Mouse (Mus musculus): ENCODE data around the gene Rhbdd1. TPM values are rescaled to one million over a fixed set of nuclear protein-coding genes. Genes with fewer than 3 reads are reported as not detected.

Rhbdd1 gene
- total RNA-seq, 2 experiments from 2014 or later = 8.2 to 8.3 TPM

DNA sequence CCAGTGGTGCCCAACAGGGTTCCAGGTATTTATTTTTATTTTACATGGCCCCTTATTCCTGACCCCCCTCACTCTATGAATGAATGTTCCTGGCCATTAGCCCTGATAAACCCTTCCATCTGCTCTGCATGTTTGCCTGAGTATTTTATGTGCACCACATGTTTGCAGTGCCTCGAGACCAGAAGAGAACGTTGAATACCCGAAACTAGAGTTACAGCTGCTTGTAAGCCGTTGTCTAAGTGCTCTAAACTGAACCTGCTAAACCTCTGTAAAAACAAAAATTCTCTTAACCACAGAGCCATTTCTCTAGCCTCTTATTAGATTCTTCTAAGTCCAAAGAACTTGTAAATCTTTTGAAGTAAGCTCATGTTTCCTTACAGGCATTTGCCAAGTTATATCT lies 45.0 kb downstream of the Rhbdd1 start:
- DNase-seq (ENCODE audit: low spot score in 2 of 2) = no peak

DNA sequence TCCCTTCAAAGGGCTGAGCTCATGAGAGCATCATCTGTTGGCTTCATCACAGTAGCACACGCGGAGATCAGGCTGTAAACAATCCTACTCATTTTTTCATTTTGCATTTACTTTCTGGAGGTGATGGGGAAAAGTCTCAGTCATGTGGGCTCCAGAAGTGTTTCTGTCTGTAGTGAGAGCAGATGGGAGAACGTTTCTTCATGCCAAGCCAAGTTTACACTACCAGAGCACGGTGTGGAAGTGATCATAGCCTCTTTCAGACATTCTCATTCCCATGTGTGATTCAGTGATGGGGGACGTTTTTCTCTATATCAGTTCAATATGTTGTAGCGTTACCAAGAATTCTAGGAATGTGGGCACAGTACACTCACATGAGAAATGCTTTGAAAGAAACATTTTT lies 45.9 kb downstream of the Rhbdd1 start:
- peak; percentile 4 to 25 for DNase-seq (ENCODE audit: low spot score in 2 of 2)

DNA sequence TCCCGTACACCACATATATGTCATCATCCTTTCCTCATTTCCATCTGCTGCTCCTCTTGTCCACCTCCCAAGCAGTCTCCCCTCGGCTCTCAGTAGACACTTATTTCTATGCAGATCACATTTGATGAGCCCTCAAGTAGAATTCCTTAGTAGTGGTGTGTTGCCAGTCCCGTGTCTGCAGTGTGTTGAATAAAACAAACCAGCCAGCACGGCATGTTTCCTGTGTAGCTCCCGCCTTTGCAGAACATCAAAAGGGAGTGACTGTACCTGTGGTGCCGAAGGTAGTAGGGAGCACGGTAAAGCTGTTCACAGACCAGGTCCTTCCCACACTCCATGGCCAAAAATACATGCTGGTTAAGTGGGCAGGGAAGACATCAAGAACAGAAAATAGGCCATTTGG lies 47.8 kb downstream of the Rhbdd1 start:
- DNase-seq (ENCODE audit: low spot score in 2 of 2) = no peak

DNA sequence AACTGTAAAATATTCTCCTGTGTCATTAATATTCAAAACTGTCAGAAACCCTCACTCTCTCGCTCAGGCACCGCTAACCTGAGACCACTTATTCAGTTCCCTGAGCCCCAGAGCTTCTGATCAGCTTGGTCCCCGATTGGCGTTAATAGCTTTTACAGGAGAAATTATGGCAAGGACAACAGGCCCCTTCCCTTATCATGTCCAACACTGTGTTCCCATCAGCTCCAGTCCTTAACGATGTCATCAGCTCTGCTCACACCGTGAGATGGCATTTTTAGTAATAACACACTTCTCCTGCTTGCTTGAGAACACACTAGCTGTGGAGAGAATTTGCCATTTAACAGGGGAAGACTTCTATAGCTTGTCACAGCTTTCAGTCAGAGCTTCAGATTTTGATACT lies 48.2 kb downstream of the Rhbdd1 start:
- no peak for DNase-seq (ENCODE audit: low spot score in 2 of 2)

DNA sequence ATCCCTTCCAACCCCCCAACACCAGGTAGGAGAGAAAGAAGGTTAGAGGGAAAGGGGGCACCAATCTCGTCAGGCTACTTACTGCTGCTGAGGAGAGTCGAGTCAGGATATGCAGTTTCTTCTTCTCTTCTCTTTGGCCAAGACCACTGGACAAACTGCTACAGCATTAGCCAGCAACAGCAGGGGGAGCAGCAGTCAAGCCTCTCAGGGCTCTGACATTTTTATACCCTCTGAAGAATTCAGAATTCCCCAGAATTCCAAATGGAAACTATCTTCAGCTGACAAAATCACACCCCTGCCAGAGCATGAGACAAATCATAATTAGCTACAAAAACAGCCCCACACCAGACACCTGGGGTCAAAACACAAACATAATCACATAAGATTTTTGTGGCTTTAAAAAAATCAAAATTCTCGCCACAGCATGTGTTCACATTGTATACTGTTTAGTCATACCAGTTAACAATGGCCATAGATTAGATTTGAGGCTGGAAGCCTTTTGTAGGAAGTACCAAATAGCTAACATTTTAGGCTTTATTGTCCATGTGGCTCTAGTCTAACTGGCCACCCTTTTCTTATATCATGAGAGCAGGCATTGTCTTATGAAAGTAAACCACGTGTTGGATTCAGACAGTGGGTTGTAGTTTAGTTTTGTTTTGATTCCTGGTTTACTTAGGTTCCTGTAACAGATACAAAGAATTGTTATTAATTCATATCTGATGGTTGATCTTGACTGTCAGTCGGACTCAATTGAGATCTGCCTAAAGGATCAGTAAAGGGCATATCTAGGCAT lies 55.6 kb downstream of the Rhbdd1 start:
- DNase-seq (ENCODE audit: low spot score in 2 of 2) = no peak

DNA sequence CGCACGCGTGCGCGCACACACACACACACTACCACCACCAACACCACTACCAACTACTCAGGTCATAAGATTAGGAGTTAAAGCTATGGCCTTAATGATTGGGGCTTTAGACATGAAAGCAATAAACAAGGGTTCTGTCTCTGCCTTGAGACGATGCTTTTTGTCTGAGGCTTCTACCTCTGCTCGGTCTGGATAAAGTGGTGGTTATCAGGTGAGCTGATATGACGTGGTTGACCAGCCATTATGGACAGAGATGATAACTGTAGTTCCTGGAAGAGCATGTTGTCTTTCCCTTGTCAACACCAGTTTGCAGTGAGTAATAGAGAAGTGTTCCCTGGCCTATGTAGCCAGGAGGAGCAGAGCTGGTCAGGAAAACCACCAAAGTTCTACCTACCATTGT lies 57.7 kb downstream of the Rhbdd1 start:
- DNase-seq (ENCODE audit: low spot score in 2 of 2) = no peak

DNA sequence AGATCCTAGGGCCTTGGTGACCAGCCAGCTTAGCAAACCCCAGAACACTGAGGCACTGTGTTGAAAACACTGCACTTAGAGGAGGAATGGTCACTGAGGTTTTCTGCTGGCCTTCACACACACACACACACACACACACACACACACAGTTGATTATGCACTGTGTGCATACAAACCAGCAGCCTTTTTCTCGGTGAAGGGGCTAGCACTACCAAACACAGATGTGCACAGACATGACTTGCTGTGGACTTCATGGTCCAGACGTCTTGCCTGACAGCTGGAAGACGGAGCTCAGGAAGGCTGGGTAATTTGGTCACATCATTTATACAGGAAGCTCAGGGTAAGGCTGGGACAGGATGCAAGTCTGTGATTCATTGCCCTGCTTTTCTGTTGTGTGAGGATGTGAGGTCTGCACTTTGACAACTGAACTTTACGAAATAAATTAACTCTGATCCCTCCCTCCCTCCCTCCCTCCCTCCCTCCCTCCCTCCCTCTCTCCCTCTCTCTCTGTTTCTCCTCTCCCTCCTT lies 58.6 kb downstream of the Rhbdd1 start:
- DNase-seq (ENCODE audit: low spot score in 2 of 2) = no peak

DNA sequence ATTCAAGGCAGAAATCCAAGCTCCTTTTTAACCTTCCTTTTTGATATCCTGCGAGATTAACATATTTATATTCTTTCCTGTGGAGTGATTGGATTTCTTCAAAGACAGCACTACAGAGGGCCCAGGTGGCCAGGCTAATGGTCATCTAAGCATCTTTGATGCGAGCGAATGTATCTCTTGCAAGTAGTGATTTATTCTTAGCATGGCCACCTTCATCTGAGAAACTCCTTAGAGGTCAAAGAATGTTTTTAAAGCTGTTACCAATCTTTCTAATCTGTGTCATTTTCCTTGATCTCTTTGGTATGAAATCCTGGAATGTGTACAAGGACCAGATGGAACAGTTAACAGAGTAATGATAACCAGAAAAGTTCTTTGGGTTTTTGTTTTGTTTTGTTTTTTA lies 59.2 kb downstream of the Rhbdd1 start:
- no peak for DNase-seq (ENCODE audit: low spot score in 2 of 2)

DNA sequence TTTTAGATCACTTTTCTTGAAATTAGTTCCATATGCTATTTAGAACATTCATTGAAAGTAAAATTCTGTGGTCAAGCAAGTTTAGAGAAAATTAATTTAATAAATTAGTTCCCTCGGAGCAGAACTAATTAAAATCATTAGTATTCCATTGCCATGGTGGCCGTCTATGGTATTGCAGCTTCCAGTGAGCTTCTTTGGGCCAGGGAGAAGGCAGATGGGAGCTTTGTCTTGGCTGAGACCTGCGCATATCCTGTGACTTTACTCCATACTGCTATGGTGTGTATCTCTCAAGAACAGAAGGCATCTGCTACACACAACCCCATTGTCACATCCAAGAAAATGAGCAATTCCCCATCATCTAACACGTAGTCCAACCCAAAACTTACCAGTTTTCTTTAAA lies 65.7 kb downstream of the Rhbdd1 start:
- DNase-seq (ENCODE audit: low spot score in 2 of 2) = no peak

DNA sequence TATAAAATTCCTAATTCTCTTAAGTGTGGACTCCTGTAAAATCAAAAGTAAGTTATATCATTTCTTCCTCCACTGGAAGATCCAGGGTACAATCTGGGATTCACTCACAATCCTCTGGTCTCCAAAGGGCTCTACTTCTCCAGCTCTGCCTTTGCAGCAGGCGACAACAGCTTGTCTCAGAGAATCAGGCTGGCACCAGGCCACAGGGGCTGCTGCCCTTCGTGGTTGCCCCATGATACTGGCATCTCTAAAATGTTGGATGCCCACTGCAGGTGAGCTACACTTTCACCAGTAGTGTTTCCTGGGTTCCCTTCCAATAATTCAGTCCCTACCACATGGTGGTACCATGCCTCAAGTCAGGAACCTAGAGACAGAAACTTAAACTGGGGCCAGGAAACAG lies 67.9 kb downstream of the Rhbdd1 start:
- DNase-seq (ENCODE audit: low spot score in 2 of 2) = no peak

DNA sequence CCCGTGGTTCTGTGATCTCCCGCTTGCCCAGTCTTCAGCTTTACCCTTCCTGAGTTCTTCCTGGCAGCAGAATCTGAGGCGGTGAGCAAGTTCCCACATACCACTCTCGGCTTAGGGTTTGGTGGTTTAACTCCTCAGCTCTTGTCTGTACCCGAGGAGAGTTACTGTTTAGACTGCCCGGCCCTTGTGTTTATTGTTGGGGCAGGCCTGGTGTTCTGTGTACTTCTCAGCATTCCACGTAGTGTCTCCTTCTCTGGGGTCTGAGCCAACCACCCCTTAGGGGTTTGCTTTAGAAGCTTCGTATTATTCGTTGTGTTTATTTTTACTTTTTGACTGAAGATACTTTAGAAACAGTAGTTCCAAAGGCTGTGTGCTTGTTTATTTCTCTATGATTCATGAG lies 68.8 kb downstream of the Rhbdd1 start:
- no peak for DNase-seq (ENCODE audit: low spot score in 2 of 2)

DNA sequence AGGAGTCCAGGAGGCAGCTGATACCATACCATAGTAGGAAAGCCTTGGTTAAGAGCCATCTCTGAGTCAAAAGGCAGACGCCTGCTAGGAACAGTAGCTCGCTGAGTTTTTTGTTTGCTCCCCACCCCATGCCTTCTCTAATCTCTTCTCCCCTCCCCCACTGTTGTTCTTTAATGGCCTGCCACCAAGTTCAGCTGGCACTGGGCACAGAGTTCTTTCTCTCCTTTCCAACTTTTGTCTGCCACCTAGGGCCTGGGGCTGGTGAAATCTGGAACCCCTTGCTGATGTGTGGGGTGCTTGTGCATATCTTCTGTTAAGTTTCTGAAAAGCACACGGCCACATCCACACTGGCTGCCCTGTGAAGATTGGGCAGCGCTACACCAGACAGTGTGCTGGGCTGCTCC lies 69.6 kb downstream of the Rhbdd1 start:
- no peak for DNase-seq (ENCODE audit: low spot score in 2 of 2)

DNA sequence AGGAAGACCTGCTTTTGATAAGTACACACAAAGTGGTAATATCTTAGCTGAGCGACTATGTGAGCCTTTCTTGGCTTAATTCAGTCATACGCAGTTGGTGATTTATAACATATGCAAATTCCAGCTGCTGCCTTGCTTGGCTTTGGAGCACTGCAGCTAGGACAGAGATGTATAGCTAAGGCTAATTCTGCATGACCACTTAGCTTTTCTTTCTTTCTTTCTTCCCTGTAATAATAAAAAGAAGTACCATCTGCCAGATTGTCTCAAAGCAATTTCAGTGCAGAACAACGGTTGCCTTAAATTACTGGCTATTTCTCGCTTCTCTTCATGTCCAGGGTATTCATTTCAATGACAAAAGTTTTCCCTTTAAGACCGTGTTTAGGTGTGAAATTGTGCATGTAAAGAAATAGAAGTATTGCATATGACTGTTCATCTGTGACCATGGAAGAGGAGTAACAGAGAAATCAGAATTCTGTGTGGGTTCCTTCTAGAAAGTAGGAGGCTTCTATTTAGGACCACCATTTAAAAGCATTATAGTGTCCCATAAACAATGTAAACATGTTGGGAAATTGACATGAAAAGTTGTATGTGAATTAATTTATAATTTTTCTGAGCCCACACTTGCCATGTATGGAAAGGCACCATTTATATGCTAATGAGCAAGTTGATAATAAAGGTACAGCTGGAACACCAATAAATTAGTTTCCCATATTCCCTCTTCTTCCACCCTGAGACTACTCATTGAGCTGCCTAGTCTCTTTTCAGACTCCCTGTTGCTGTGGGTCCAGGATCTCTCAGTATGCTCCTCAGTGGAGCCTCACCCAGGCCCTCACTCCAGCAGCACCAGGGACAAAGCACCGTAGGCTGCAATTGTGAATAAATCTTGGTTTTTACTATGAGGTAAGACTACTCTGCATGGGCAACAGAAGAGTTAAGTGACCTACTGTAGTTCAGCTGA lies 70.8 kb downstream of the Rhbdd1 start:
- no peak for DNase-seq (ENCODE audit: low spot score in 2 of 2)

DNA sequence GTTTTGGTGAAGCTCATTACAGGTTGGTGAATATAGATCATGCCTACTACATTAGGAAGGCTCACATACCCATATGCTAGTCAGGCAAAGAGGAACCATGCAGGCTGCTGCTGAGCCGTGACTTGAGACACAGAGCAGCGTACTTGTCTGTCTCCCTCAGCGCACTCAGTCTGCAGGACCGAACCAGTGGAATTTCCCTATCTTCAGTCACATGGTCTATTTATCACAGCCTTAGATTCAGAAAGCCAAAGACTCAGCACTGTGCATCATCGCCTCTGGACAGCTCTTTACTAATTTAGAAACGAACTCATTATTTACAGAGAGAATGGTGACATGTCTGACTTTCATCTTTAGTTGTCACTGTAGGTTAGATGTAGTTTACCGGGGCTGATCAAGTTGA lies 73.1 kb downstream of the Rhbdd1 start:
- DNase-seq (ENCODE audit: low spot score in 2 of 2) = no peak

DNA sequence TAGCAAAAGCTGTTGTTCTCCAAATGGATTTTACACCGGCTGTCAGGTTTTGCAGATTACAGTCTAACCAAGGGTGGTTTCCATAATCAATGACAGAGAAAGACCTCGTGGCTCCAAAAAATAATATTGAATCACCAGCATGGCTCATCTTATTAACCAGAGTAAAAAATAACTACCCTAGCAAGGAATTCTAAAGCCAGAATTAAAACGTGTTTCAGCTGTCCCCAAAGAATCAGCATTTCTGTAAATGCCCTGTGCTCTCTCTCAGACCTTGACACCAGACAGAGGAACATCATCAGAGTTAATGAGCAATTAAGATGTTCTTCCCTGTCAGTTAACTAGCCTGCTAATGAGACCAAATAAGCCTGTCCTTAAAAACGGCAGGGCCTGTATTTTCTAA lies 79.1 kb downstream of the Rhbdd1 start:
- no peak for DNase-seq (ENCODE audit: low spot score in 2 of 2)

DNA sequence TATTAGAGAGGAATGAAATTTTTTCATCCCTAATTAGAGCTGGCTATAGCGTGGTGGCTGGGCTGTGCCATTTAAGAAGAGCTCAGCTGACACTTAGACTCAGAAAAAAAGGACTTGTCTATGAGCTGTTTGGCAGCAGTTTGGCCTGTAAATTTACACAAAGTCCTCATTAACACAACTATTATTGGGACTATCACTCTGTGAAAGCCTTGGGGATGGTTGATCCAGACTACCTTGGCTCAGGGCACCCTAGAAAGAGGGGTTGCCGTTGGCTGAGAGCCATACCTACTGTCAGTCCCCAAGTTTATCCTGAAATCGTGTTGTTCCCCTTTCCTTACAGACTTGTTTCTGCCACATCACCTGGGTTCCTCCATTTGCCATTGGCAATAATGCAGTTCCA lies 91.5 kb downstream of the Rhbdd1 start:
- DNase-seq (ENCODE audit: low spot score in 2 of 2) = no peak

DNA sequence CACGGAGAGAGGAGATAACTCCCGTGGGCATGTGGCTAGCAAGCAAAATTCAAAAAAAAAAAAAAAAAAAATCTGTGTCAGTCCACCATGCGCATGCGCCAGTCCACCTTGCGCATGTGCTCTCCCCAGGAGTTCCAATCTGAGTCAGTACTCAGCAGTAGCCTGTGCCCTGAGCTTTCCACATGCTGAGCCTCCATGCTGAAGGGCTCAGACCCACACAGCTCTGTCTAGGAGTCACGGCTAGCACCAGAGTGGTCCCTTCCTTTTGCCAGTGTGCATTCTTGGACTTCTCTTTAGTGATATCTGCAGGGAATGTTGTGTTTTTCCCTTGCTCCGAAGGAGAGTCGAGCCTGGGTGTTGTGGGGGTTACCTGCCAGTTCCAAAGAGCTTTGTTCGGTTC lies 93.0 kb downstream of the Rhbdd1 start:
- no peak for DNase-seq (ENCODE audit: low spot score in 2 of 2)

DNA sequence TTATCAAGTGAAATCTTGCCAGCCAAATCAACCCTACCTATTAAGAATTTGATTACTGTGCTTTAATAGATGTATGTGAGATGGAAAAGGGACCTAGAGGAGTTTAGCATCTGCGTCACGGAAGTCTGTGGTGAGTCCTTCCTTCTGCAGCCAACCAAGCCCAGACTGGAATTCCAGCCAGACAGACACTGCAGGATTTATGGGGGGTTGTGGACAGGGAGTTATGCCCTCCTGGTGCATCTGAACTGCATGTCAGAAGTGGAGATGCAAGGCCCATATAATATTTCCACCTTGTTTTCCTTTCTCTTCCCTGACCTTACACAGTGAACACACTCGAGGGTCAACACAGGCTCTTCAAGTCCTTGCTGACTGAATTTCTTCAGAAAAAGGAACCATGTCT lies 94.3 kb downstream of the Rhbdd1 start:
- DNase-seq (ENCODE audit: low spot score in 2 of 2) = no peak

DNA sequence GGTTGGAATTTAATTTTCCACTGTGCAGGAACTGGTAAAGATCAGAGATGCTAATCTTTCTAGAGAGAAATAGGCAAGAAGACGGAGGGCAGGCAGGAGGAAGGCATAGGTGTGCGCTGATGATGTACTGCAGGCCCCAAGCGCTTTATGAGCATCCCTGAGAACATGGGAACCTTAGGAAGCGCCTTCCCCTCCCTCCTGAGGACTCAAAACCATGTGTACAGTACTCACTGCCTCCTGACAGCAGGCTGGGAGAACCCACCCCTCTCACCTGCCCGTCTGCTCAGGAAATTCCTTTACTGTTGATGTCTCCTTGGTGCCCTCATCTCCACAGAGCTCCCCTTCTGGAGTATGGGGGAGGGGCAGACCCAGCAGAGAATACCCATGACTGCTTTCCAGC lies 95.3 kb downstream of the Rhbdd1 start:
- DNase-seq (ENCODE audit: low spot score in 2 of 2) = no peak

DNA sequence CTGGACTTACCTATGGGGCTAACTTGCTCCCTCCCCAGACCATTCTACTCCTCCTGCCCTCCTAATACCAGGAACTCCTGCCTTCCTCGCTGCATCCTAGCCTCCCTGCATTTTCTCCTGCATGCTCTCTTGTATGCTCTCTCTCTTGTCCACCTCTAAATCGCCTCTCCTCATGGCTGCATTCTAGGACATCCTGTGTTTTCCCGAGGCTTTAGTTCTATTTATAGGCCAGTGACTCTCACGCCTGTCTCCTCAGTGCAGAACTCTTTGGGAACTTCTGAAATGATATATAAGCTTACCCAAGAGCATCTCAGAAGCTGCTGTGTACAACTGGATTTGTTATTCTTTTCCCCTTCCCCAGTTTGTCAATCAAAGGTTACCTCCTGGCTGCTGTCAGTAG lies 95.8 kb downstream of the Rhbdd1 start:
- no peak for DNase-seq (ENCODE audit: low spot score in 2 of 2)

DNA sequence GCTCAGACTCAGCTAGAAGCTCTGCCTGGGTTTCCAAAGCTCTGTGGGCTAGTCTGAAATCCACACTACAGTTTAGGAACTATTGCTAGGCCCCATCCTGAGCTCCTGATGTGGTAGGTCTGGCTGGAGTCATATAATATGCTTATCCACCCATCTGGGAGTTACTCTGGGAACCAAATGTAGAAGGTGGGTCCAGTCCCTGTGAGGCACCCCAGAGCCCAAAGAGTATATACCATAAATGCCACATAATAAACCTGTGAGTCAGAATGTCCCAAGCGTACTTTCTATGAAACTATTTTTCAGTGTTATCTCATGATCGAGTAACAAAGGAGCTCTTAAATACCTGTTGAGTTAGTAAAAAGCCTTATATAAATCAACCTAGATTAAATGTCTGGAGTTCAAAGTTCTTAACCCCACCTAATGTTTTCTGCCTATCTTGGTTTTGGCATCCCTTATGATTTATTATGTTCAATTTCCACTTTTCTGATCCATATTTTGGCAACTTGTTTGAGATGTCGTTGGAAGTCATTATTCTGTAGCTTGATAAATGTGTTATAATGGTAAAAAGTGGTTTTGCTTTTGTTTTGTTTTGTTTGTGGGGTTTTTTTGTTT lies 98.3 kb downstream of the Rhbdd1 start:
- DNase-seq (ENCODE audit: low spot score in 2 of 2) = no peak

DNA sequence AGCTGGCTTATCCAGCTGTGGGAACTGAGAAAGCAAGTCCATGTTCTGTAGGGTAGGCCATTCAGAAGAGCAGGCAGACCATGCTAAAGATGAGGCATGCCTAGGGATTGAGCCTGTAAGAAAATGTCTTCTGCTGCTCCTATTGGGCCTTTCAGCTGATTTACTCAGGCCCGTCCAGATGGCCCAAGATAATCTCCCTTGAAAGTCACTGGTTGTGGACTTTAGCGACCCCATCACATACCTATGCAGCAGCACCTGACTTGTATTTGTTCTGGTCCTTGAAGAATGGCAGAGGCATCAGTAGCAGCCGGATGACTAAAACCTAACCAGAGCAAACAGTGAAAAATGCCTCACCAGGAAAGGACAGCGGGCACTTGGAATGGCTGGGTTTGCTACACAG lies 99.4 kb downstream of the Rhbdd1 start:
- no peak for DNase-seq (ENCODE audit: low spot score in 2 of 2)

Measured in layer of hippocampus, adult 18-20 months (tissue).